Mouse (Mus musculus): ENCODE measurements at regions not wholly inside any gene's neighbourhood (a gene's known extent, or its start where the extent isn't known, plus 50 kb on each side); places are given as distances from the start of the nearest gene placed in this dataset.
A peak's percentile ranks its signal among the peaks of the same experiment; 100 is the strongest.

GRCm38 (mm10) chr2:78753918-78754317 lies 114.0 kb upstream of the Ube2e3 start:
- WGBS, result 55% methylated on average over 4 of the region's 4 CpGs
- Histone ChIP-seq H3K27me3 (ENCODE audit: control insufficient read depth, insufficient read depth, low read length) (no peaks in the 10 kb centered on the region), H3K4me1 (ENCODE audit: control insufficient read depth, insufficient read depth, low read length) (no peaks in the 10 kb centered on the region), H3K4me3 (replicated peaks; ENCODE audit: insufficient read depth, low read depth, low read length) (no peak overlapping the region), H3K27ac (ENCODE audit: insufficient read depth, low read length) (no peak overlapping the region)
- TF ChIP-seq POLR2A (IDR thresholded peaks at IDR 0.05; ENCODE audit: borderline replicate concordance, insufficient read depth, low read length) (no peak), CTCF (IDR thresholded peaks at IDR 0.05; ENCODE audit: borderline replicate concordance, insufficient read depth, low read depth, low read length) (no peak)
- no peak for DNase-seq

- H3K27me3 ChIP-seq (ENCODE audit: control insufficient read depth, insufficient read depth, low read length), result no peaks in the 10 kb centered on the region; the same call in 1 of the 2 replicates
- no peak overlapping the region for H3K4me3 ChIP-seq (replicated peaks; ENCODE audit: insufficient read depth, low read depth, low read length)
- no peak for DNase-seq
- TF ChIP-seq CTCF (IDR thresholded peaks at IDR 0.05; ENCODE audit: borderline replicate concordance, insufficient read depth, low read depth, low read length) (no peak), POLR2A (IDR thresholded peaks at IDR 0.05; ENCODE audit: borderline replicate concordance, insufficient read depth, low read length) (no peak)
- WGBS, result 79% methylated on average over 6 of the region's 6 CpGs
- H3K4me1 ChIP-seq (ENCODE audit: control insufficient read depth, insufficient read depth, low read length), result no peaks in the 10 kb centered on the region
- no peak overlapping the region for H3K27ac ChIP-seq (ENCODE audit: insufficient read depth, low read length)
Observed at GRCm38 (mm10) chr2:78730161-78730560, 137.8 kb upstream of the Ube2e3 start.

GRCm38 (mm10) chr2:78726060-78726459 lies 141.9 kb upstream of the Ube2e3 start:
- Histone ChIP-seq H3K4me1 (ENCODE audit: control insufficient read depth, insufficient read depth, low read length) (no peaks in the 10 kb centered on the region), H3K27ac (ENCODE audit: insufficient read depth, low read length) (no peak overlapping the region), H3K4me3 (replicated peaks; ENCODE audit: insufficient read depth, low read depth, low read length) (no peak overlapping the region), H3K27me3 (ENCODE audit: control insufficient read depth, insufficient read depth, low read length) (no peaks in the 10 kb centered on the region; the same call in 1 of the 2 replicates)
- 93% methylated on average over 7 of the region's 7 CpGs for WGBS
- TF ChIP-seq CTCF (IDR thresholded peaks at IDR 0.05; ENCODE audit: borderline replicate concordance, insufficient read depth, low read depth, low read length), result no peak
- TF ChIP-seq POLR2A (IDR thresholded peaks at IDR 0.05; ENCODE audit: borderline replicate concordance, insufficient read depth, low read length), result no peak
- DNase-seq, result no peak

GRCm38 (mm10) chr2:78724416-78724815 lies 143.5 kb upstream of the Ube2e3 start:
- Histone ChIP-seq H3K27ac (ENCODE audit: insufficient read depth, low read length) (no peak overlapping the region), H3K4me3 (replicated peaks; ENCODE audit: insufficient read depth, low read depth, low read length) (no peak overlapping the region), H3K27me3 (ENCODE audit: control insufficient read depth, insufficient read depth, low read length) (no peaks in the 10 kb centered on the region; the same call in 1 of the 2 replicates), H3K4me1 (ENCODE audit: control insufficient read depth, insufficient read depth, low read length) (no peaks in the 10 kb centered on the region)
- no peak for DNase-seq
- 22% methylated on average over 2 of the region's 2 CpGs for WGBS
- TF ChIP-seq POLR2A (IDR thresholded peaks at IDR 0.05; ENCODE audit: borderline replicate concordance, insufficient read depth, low read length) (no peak), CTCF (IDR thresholded peaks at IDR 0.05; ENCODE audit: borderline replicate concordance, insufficient read depth, low read depth, low read length) (no peak)

- no peak for DNase-seq
Observed at GRCm38 (mm10) chr2:78723423-78723822, 144.5 kb upstream of the Ube2e3 start.

GRCm38 (mm10) chr2:78722739-78723138 lies 145.2 kb upstream of the Ube2e3 start:
- TF ChIP-seq CTCF (IDR thresholded peaks at IDR 0.05; ENCODE audit: borderline replicate concordance, insufficient read depth, low read depth, low read length), result no peak
- no peak for TF ChIP-seq POLR2A (IDR thresholded peaks at IDR 0.05; ENCODE audit: borderline replicate concordance, insufficient read depth, low read length)
- no peak overlapping the region for H3K4me3 ChIP-seq (replicated peaks; ENCODE audit: insufficient read depth, low read depth, low read length)
- no peak for DNase-seq
- no peaks in the 10 kb centered on the region; the same call in 1 of the 2 replicates for H3K27me3 ChIP-seq (ENCODE audit: control insufficient read depth, insufficient read depth, low read length)
- 87% methylated on average over 6 of the region's 6 CpGs for WGBS
- H3K27ac ChIP-seq (ENCODE audit: insufficient read depth, low read length), result no peak overlapping the region
- no peaks in the 10 kb centered on the region for H3K4me1 ChIP-seq (ENCODE audit: control insufficient read depth, insufficient read depth, low read length)

More at GRCm38 (mm10) chr2:78723423-78723822, 144.5 kb upstream of the Ube2e3 start:
- TF ChIP-seq CTCF (IDR thresholded peaks at IDR 0.05; ENCODE audit: borderline replicate concordance, insufficient read depth, low read depth, low read length) (no peak), POLR2A (IDR thresholded peaks at IDR 0.05; ENCODE audit: borderline replicate concordance, insufficient read depth, low read length) (no peak)
- no peak overlapping the region for H3K27ac ChIP-seq (ENCODE audit: insufficient read depth, low read length)
- no peak overlapping the region for H3K4me3 ChIP-seq (replicated peaks; ENCODE audit: insufficient read depth, low read depth, low read length)
- no peaks in the 10 kb centered on the region for H3K4me1 ChIP-seq (ENCODE audit: control insufficient read depth, insufficient read depth, low read length)
- WGBS, result 94% methylated on average over 3 of the region's 3 CpGs
- no peaks in the 10 kb centered on the region; the same call in 1 of the 2 replicates for H3K27me3 ChIP-seq (ENCODE audit: control insufficient read depth, insufficient read depth, low read length)

- DNase-seq, result peak in 1 of 2 experiments; percentile 9
- 65% methylated on average over 1 of the region's 1 CpGs for WGBS
- TF ChIP-seq CTCF (IDR thresholded peaks at IDR 0.05; ENCODE audit: borderline replicate concordance, insufficient read depth, low read depth, low read length) (no peak), POLR2A (IDR thresholded peaks at IDR 0.05; ENCODE audit: borderline replicate concordance, insufficient read depth, low read length) (no peak)
- H3K4me3 ChIP-seq (replicated peaks; ENCODE audit: insufficient read depth, low read depth, low read length), result no peak overlapping the region
- no peaks in the 10 kb centered on the region for H3K4me1 ChIP-seq (ENCODE audit: control insufficient read depth, insufficient read depth, low read length)
- H3K27ac ChIP-seq (ENCODE audit: insufficient read depth, low read length), result no peak overlapping the region
- no peaks in the 10 kb centered on the region for H3K27me3 ChIP-seq (ENCODE audit: control insufficient read depth, insufficient read depth, low read length)
Observed at GRCm38 (mm10) chr2:78718550-78718949, 149.4 kb upstream of the Ube2e3 start.

- DNase-seq, result no peak
Observed at GRCm38 (mm10) chr2:78716157-78716798, 151.6 kb upstream of the Ube2e3 start.

More at GRCm38 (mm10) chr2:78716157-78716798, 151.6 kb upstream of the Ube2e3 start:
- no peaks in the 10 kb centered on the region for H3K27me3 ChIP-seq (ENCODE audit: control insufficient read depth, insufficient read depth, low read length)
- no peak overlapping the region for H3K4me3 ChIP-seq (replicated peaks; ENCODE audit: insufficient read depth, low read depth, low read length)
- H3K4me1 ChIP-seq (ENCODE audit: control insufficient read depth, insufficient read depth, low read length), result no peaks in the 10 kb centered on the region
- 74% methylated on average over 7 of the region's 7 CpGs for WGBS
- no peak for TF ChIP-seq POLR2A (IDR thresholded peaks at IDR 0.05; ENCODE audit: borderline replicate concordance, insufficient read depth, low read length)
- no peak overlapping the region for H3K27ac ChIP-seq (ENCODE audit: insufficient read depth, low read length)
